8 mouse cellular contexts compared by ENCODE assay signal in the genomic region with DNA sequence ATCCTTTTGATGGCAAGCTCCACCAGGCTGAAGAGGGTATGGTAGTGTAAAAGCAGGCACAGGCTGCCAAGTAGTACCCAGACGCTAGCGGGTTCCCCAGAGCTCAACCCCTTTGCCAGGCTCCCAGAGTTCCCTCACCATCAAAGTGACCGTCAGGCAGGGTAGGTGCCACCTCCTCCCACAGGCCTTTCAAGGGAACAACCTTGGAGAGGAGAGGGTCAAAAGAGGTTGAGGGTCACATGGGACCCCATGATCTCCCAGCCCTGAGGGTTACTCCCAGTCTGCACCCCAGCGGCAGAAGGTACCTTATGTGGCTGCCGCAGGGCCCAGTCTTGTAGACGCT. TPM values are rescaled to one million over a fixed set of nuclear protein-coding genes. Genes with fewer than 3 reads are reported as not detected.
DNase-seq lines count a peak whose midpoint lies in the region; ATAC-seq lines count a peak whose summit lies in the region.

No protein-coding gene starts in this region.

- H3K9me3 ChIP-seq in heart, embryonic 12.5 days (replicated peaks): no peaks in the 10 kb centered on the region
- no peaks in the 10 kb centered on the region for H3K9me3 ChIP-seq in embryonic facial prominence, embryonic 12.5 days
- H3K9me3 ChIP-seq in hindbrain, embryonic 15.5 days: no peaks in the 10 kb centered on the region
- no peaks in the 10 kb centered on the region for H3K9me3 ChIP-seq in midbrain, embryonic 14.5 days (ENCODE audit: control insufficient read depth, low read length)

- H3K4me2 ChIP-seq in heart, embryonic 12.5 days: peak overlapping the region; percentile 92
- H3K4me2 ChIP-seq in embryonic facial prominence, embryonic 12.5 days (replicated peaks): peak overlapping the region; percentile 89
- H3K4me2 ChIP-seq in hindbrain, embryonic 15.5 days: peak overlapping the region; percentile 66
- peak overlapping the region; percentile 75 for H3K4me2 ChIP-seq in midbrain, embryonic 14.5 days (ENCODE audit: low read length)

- ATAC-seq in heart, embryonic 12.5 days (ENCODE audit: insufficient number of reproducible peaks, low FRiP score): no peak
- ATAC-seq in embryonic facial prominence, embryonic 12.5 days (ENCODE audit: insufficient number of reproducible peaks, insufficient read depth, low FRiP score, low TSS enrichment): no peak
- no peak for ATAC-seq in hindbrain, embryonic 15.5 days (ENCODE audit: low FRiP score, low read depth)
- no peak for ATAC-seq in midbrain, embryonic 14.5 days (ENCODE audit: low FRiP score, low TSS enrichment)

- WGBS in heart, embryonic 12.5 days: 75% methylated on average over 6 of the region's 6 CpGs
- 82% methylated on average over 6 of the region's 6 CpGs for WGBS in embryonic facial prominence, embryonic 12.5 days
- WGBS in hindbrain, embryonic 15.5 days: 82% methylated on average over 6 of the region's 6 CpGs
- WGBS in midbrain, embryonic 14.5 days: 71% methylated on average over 6 of the region's 6 CpGs

- H3K9ac ChIP-seq in heart, embryonic 12.5 days: peak overlapping the region; percentile 72
- 0 out of 2 replicates have a peak overlapping the region, but pooled peaks have one; percentile 67 for H3K9ac ChIP-seq in embryonic facial prominence, embryonic 12.5 days
- H3K9ac ChIP-seq in hindbrain, embryonic 15.5 days: peak overlapping the region; percentile 45; the same call in 1 of the 2 replicates
- H3K9ac ChIP-seq in midbrain, embryonic 14.5 days (replicated peaks; ENCODE audit: low read length): no peak overlapping the region

- peak overlapping the region; percentile 53 for H3K4me3 ChIP-seq in heart, embryonic 12.5 days
- peak overlapping the region; percentile 57; the same call in 1 of the 2 replicates for H3K4me3 ChIP-seq in embryonic facial prominence, embryonic 12.5 days
- peak overlapping the region; percentile 41; the same call in 1 of the 2 replicates for H3K4me3 ChIP-seq in hindbrain, embryonic 15.5 days
- H3K4me3 ChIP-seq in midbrain, embryonic 14.5 days (replicated peaks; ENCODE audit: low read depth, low read length): peak overlapping the region; percentile 37; the same call in 1 of the 2 replicates

- no peak for DNase-seq in heart, adult 9 months (ENCODE audit: low spot score in 2 of 2)
- no peak for DNase-seq in midbrain, embryonic 14.5 days
- DNase-seq in urinary bladder, adult 18-20 months (ENCODE audit: low spot score in 2 of 2): no peak
- DNase-seq in lung, postnatal 25 days (ENCODE audit: low spot score): no peak
- no peak for DNase-seq in cerebellum, adult 18-20 months

- no peaks in the 10 kb centered on the region for H3K27me3 ChIP-seq in heart, embryonic 12.5 days (replicated peaks)
- no peaks in the 10 kb centered on the region for H3K27me3 ChIP-seq in embryonic facial prominence, embryonic 12.5 days
- H3K27me3 ChIP-seq in hindbrain, embryonic 15.5 days: no peaks in the 10 kb centered on the region
- H3K27me3 ChIP-seq in midbrain, embryonic 14.5 days (ENCODE audit: control insufficient read depth, insufficient read depth, low read length): no peaks in the 10 kb centered on the region

- H3K27ac ChIP-seq in heart, embryonic 12.5 days (ENCODE audit: poor library complexity, severe bottlenecking): peak overlapping the region; percentile 95
- H3K27ac ChIP-seq in embryonic facial prominence, embryonic 12.5 days: no peak overlapping the region
- H3K27ac ChIP-seq in hindbrain, embryonic 15.5 days (replicated peaks): 0 out of 2 replicates have a peak overlapping the region, but pooled peaks have one; percentile 83
- H3K27ac ChIP-seq in midbrain, embryonic 14.5 days (replicated peaks; ENCODE audit: low read depth, low read length): no peak overlapping the region; the same call in 1 of the 2 replicates

- H3K4me1 ChIP-seq in heart, embryonic 12.5 days (replicated peaks): peaks cover 37% of the 10 kb centered on the region
- H3K4me1 ChIP-seq in embryonic facial prominence, embryonic 12.5 days: peaks cover 25% of the 10 kb centered on the region
- H3K4me1 ChIP-seq in hindbrain, embryonic 15.5 days (replicated peaks): peaks cover 39% of the 10 kb centered on the region
- H3K4me1 ChIP-seq in midbrain, embryonic 14.5 days (ENCODE audit: control insufficient read depth, insufficient read depth, low read length): peaks cover 23% of the 10 kb centered on the region

- H3K36me3 ChIP-seq in heart, embryonic 12.5 days: peaks cover 47% of the 10 kb centered on the region
- H3K36me3 ChIP-seq in embryonic facial prominence, embryonic 12.5 days: peaks cover 45% of the 10 kb centered on the region
- peaks cover 33% of the 10 kb centered on the region for H3K36me3 ChIP-seq in hindbrain, embryonic 15.5 days
- H3K36me3 ChIP-seq in midbrain, embryonic 14.5 days (ENCODE audit: control insufficient read depth, insufficient read depth, low read length): peaks cover 44% of the 10 kb centered on the region

RNA-seq across cellular contexts. Expression of a gene that starts 1.4 kb away (rescaled TPM):
- 55.5 and 58.9 TPM in 2 replicates for polyA plus RNA-seq in heart, embryonic 12.5 days (2016; fragmentation: Nextera tagmentation; extraction: Ambion mirVana)
- 33.8 and 38.6 TPM in 2 replicates for polyA plus RNA-seq in embryonic facial prominence, embryonic 12.5 days (2016; fragmentation: Nextera tagmentation; extraction: Ambion mirVana)
- polyA plus RNA-seq in hindbrain, embryonic 15.5 days (2015; fragmentation: Nextera tagmentation; extraction: Ambion mirVana): 24.6 and 28.1 TPM in 2 replicates
- polyA plus RNA-seq in midbrain, embryonic 14.5 days (2014; fragmentation: Nextera tagmentation; extraction: Ambion mirVana): 15.1 and 16.7 TPM in 2 replicates

RNA-seq across cellular contexts. Expression of a gene that starts 1.9 kb away (rescaled TPM):
- polyA plus RNA-seq in heart, embryonic 12.5 days (2016; fragmentation: Nextera tagmentation; extraction: Ambion mirVana): 37.4 and 41.9 TPM in 2 replicates
- 70.7 and 71.8 TPM in 2 replicates for polyA plus RNA-seq in embryonic facial prominence, embryonic 12.5 days (2016; fragmentation: Nextera tagmentation; extraction: Ambion mirVana)
- polyA plus RNA-seq in hindbrain, embryonic 15.5 days (2015; fragmentation: Nextera tagmentation; extraction: Ambion mirVana): 46.9 and 51.3 TPM in 2 replicates
- 42.5 and 49.3 TPM in 2 replicates for polyA plus RNA-seq in midbrain, embryonic 14.5 days (2014; fragmentation: Nextera tagmentation; extraction: Ambion mirVana)

RNA-seq across cellular contexts. Expression of a gene that starts 10.5 kb away (rescaled TPM):
- 438 and 454 TPM in 2 replicates for polyA plus RNA-seq in heart, embryonic 12.5 days (2016; fragmentation: Nextera tagmentation; extraction: Ambion mirVana)
- 260 and 269 TPM in 2 replicates for polyA plus RNA-seq in embryonic facial prominence, embryonic 12.5 days (2016; fragmentation: Nextera tagmentation; extraction: Ambion mirVana)
- polyA plus RNA-seq in hindbrain, embryonic 15.5 days (2015; fragmentation: Nextera tagmentation; extraction: Ambion mirVana): 311 and 321 TPM in 2 replicates
- polyA plus RNA-seq in midbrain, embryonic 14.5 days (2014; fragmentation: Nextera tagmentation; extraction: Ambion mirVana): 274 and 323 TPM in 2 replicates

RNA-seq across cellular contexts. Expression of a gene that starts 32.8 kb away (rescaled TPM):
- 577 and 591 TPM in 2 replicates for polyA plus RNA-seq in heart, embryonic 12.5 days (2016; fragmentation: Nextera tagmentation; extraction: Ambion mirVana)
- polyA plus RNA-seq in embryonic facial prominence, embryonic 12.5 days (2016; fragmentation: Nextera tagmentation; extraction: Ambion mirVana): 851 and 902 TPM in 2 replicates
- 551 and 587 TPM in 2 replicates for polyA plus RNA-seq in hindbrain, embryonic 15.5 days (2015; fragmentation: Nextera tagmentation; extraction: Ambion mirVana)
- 622 and 707 TPM in 2 replicates for polyA plus RNA-seq in midbrain, embryonic 14.5 days (2014; fragmentation: Nextera tagmentation; extraction: Ambion mirVana)

RNA-seq across cellular contexts. Expression of a gene that starts 33.2 kb away (rescaled TPM):
- 43.0 and 45.9 TPM in 2 replicates for polyA plus RNA-seq in heart, embryonic 12.5 days (2016; fragmentation: Nextera tagmentation; extraction: Ambion mirVana)
- 85.1 and 93.4 TPM in 2 replicates for polyA plus RNA-seq in embryonic facial prominence, embryonic 12.5 days (2016; fragmentation: Nextera tagmentation; extraction: Ambion mirVana)
- polyA plus RNA-seq in hindbrain, embryonic 15.5 days (2015; fragmentation: Nextera tagmentation; extraction: Ambion mirVana): 36.5 and 38.6 TPM in 2 replicates
- 51.5 and 65.4 TPM in 2 replicates for polyA plus RNA-seq in midbrain, embryonic 14.5 days (2014; fragmentation: Nextera tagmentation; extraction: Ambion mirVana)

Comparison
In these comparisons a context has a peak if more than half of its experiments do, and no peak if none do; other contexts are left out.
1. H3K27ac ChIP-seq: peak in heart, embryonic 12.5 days (single experiment) and hindbrain, embryonic 15.5 days (single experiment); none in embryonic facial prominence, embryonic 12.5 days (single experiment) and midbrain, embryonic 14.5 days (single experiment).
2. Peak in every context shown above with its lines, with median percentiles within 50 percentile points of each other: H3K4me2 ChIP-seq and H3K4me3 ChIP-seq.